7 mouse cellular contexts compared by ENCODE assay signal in genomic region chr7:19006476-19006875, GRCm38 (mm10). TPM values are rescaled to one million over a fixed set of nuclear protein-coding genes. Genes with fewer than 3 reads are reported as not detected.
A peak's percentile ranks its signal among the peaks of the same experiment; 100 is the strongest.
DNase-seq lines count a peak whose midpoint lies in the region; ATAC-seq lines count a peak whose summit lies in the region.

No protein-coding gene starts in this region.

- 4% methylated on average over 12 of the region's 12 CpGs for WGBS in forebrain, embryonic 15.5 days
- WGBS in hindbrain, embryonic 11.5 days: 10% methylated on average over 12 of the region's 12 CpGs

- no peak overlapping the region for H3K4me3 ChIP-seq in forebrain, embryonic 15.5 days
- no peak overlapping the region for H3K4me3 ChIP-seq in hindbrain, embryonic 11.5 days (ENCODE audit: low read depth, low read length)

- peak overlapping the region; percentile 99; the same call in 1 of the 2 replicates for H3K4me2 ChIP-seq in forebrain, embryonic 15.5 days (replicated peaks)
- H3K4me2 ChIP-seq in hindbrain, embryonic 11.5 days (replicated peaks; ENCODE audit: low read depth, low read length): no peak overlapping the region

- H3K27me3 ChIP-seq in forebrain, embryonic 15.5 days: no peaks in the 10 kb centered on the region
- no peaks in the 10 kb centered on the region for H3K27me3 ChIP-seq in hindbrain, embryonic 11.5 days (ENCODE audit: control insufficient read depth, insufficient read depth, low read length)

- ATAC-seq in forebrain, embryonic 15.5 days (replicated peaks): no peak
- ATAC-seq in hindbrain, embryonic 11.5 days (ENCODE audit: low FRiP score): no peak

- no peak overlapping the region for H3K9ac ChIP-seq in forebrain, embryonic 15.5 days (replicated peaks)
- H3K9ac ChIP-seq in hindbrain, embryonic 11.5 days (ENCODE audit: low read depth, low read length): no peak overlapping the region

- peaks cover 49% of the 10 kb centered on the region for H3K4me1 ChIP-seq in forebrain, embryonic 15.5 days
- peaks cover 12% of the 10 kb centered on the region for H3K4me1 ChIP-seq in hindbrain, embryonic 11.5 days (replicated peaks; ENCODE audit: control insufficient read depth, insufficient read depth, low read length)

- H3K36me3 ChIP-seq in forebrain, embryonic 15.5 days: peaks cover 23% of the 10 kb centered on the region
- H3K36me3 ChIP-seq in hindbrain, embryonic 11.5 days (ENCODE audit: control insufficient read depth, insufficient read depth, low read length): peaks cover 4% of the 10 kb centered on the region; the same call in 1 of the 2 replicates

- no peak overlapping the region for H3K27ac ChIP-seq in forebrain, embryonic 15.5 days (replicated peaks)
- no peak overlapping the region for H3K27ac ChIP-seq in hindbrain, embryonic 11.5 days (ENCODE audit: low read depth, low read length)

- H3K9me3 ChIP-seq in forebrain, embryonic 15.5 days: no peaks in the 10 kb centered on the region
- no peaks in the 10 kb centered on the region for H3K9me3 ChIP-seq in hindbrain, embryonic 11.5 days (ENCODE audit: control insufficient read depth, low read length)

- DNase-seq in MN1 (ENCODE audit: low spot score): peak; percentile 90
- peak; percentile 81 for DNase-seq in c-Kit-positive CD71-positive TER-119-positive erythroid progenitor cells, embryonic 14.5 days (ENCODE audit: low spot score)
- DNase-seq in hindbrain, embryonic 11.5 days (ENCODE audit: low spot score): peak; percentile 92
- peak; percentile 90 to 91 for DNase-seq in layer of hippocampus, postnatal 10 days (ENCODE audit: low spot score in 2 of 2)
- peak; percentile 88 for DNase-seq in lung, postnatal 25 days (ENCODE audit: low spot score)
- DNase-seq in right cerebral cortex, adult 2 months (ENCODE audit: low spot score in 2 of 2): peak; percentile 87 to 91

RNA-seq across cellular contexts. Expression of gene Irf2bp1, which starts 2.6 kb away (rescaled TPM):
- 35.4 and 36.7 TPM in 2 replicates for polyA plus RNA-seq in forebrain, embryonic 15.5 days (2015; fragmentation: Nextera tagmentation; extraction: Ambion mirVana)
- polyA plus RNA-seq in hindbrain, embryonic 11.5 days (2014; fragmentation: Nextera tagmentation; extraction: Ambion mirVana): 25.2 and 26.0 TPM in 2 replicates
- 10 to 100 TPM; 45.5 to 49.7 TPM for total RNA-seq in layer of hippocampus, postnatal 10 days (2021)

RNA-seq across cellular contexts. Expression of gene Mypop, which starts 15.4 kb away (rescaled TPM):
- 4.4 and 5.5 TPM in 2 replicates for polyA plus RNA-seq in forebrain, embryonic 15.5 days (2015; fragmentation: Nextera tagmentation; extraction: Ambion mirVana)
- polyA plus RNA-seq in hindbrain, embryonic 11.5 days (2014; fragmentation: Nextera tagmentation; extraction: Ambion mirVana): 4.6 TPM in 2 replicates
- total RNA-seq in layer of hippocampus, postnatal 10 days (2021): 10 to 100 TPM; 28.0 to 29.1 TPM

RNA-seq across cellular contexts. Expression of gene Foxa3, which starts 16.9 kb away (rescaled TPM):
- polyA plus RNA-seq in forebrain, embryonic 15.5 days (2015; fragmentation: Nextera tagmentation; extraction: Ambion mirVana): 0.18 TPM in 1 of 2 replicates, not detected in the other
- not detected in 2 replicates for polyA plus RNA-seq in hindbrain, embryonic 11.5 days (2014; fragmentation: Nextera tagmentation; extraction: Ambion mirVana)
- total RNA-seq in layer of hippocampus, postnatal 10 days (2021): not detected

RNA-seq across cellular contexts. Expression of gene Sympk, which starts 17.7 kb away (rescaled TPM):
- polyA plus RNA-seq in forebrain, embryonic 15.5 days (2015; fragmentation: Nextera tagmentation; extraction: Ambion mirVana): 34.8 and 35.4 TPM in 2 replicates
- polyA plus RNA-seq in hindbrain, embryonic 11.5 days (2014; fragmentation: Nextera tagmentation; extraction: Ambion mirVana): 29.4 and 30.5 TPM in 2 replicates
- 10 to 100 TPM; 88.4 to 90.2 TPM for total RNA-seq in layer of hippocampus, postnatal 10 days (2021)

RNA-seq across cellular contexts. Expression of gene Nanos2, which starts 19.3 kb away (rescaled TPM):
- 0.60 and 1.2 TPM in 2 replicates for polyA plus RNA-seq in forebrain, embryonic 15.5 days (2015; fragmentation: Nextera tagmentation; extraction: Ambion mirVana)
- 0.46 TPM in 1 of 2 replicates, not detected in the other for polyA plus RNA-seq in hindbrain, embryonic 11.5 days (2014; fragmentation: Nextera tagmentation; extraction: Ambion mirVana)
- 1 to 10 TPM in 1 of 2 experiments, under 1 TPM in 1; 0.91 to 1.3 TPM for total RNA-seq in layer of hippocampus, postnatal 10 days (2021)
